Mouse (Mus musculus) gastrocnemius, postnatal 4 days (tissue): ENCODE data around the gene Ttc9c. TPM values are rescaled to one million over a fixed set of nuclear protein-coding genes. Genes with fewer than 3 reads are reported as not detected.

ENCODE experiments used
- DNase-seq, 2 experiments: peaks; one replicate each; pipeline ENCODE4 v3.0.0; 2021 to 2022; ENCODE audit warnings: low spot score in 2 of 2, mixed read lengths in 2 of 2
- total RNA-seq, 2 experiments: library from RNA; stranded (reverse); gene quantifications; 2 replicates each; pipeline ENCODE4 v1.2.3; 2021

Ttc9c gene
- total RNA-seq, 2 experiments from 2014 or later, result 19.9 to 22.9 TPM

DNA sequence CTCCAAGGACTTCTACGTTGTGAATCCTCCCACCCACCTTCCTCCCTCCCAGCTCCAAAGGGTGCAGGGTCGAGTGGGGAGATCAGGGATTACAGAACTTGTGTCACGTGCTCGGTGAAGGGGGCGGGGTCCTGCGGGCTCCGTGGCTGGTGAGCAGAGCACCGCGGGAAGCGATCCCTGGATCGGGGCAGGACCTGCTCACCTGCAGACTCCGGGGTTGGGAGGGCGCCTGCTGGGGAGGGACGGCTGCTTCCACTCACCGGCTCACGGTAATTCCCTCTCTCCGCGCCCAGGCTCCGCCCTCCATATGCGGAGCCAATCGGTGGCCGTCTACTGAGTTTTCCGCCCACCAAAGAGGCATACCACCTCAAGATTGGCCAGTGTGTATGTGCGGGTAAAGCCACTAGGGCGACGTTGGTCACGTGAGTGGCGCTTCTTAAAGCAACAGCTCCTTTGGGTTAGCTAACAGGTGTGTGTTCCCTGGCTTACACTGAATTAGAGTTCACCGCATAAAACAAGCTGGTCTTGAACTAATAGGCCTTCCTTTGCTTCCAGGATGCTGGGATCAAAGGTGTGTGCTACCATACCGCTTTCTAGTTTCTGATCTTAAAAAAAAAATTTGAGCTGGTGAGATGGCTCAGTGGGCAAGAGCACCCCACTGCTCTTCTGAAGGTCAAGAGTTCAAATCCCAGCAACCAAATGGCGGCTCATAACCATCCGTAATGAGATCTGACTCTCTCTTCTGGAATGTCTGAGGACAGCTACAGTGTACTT is 32.9 kb downstream of the Ttc9c start, which contains the start of gene Taf6l:
TSS of gene Taf6l (minus strand) at position 410 of the 774 bp plus-strand sequence.
- peak; percentile 54 to 86 for DNase-seq

- no peak for DNase-seq
Measured at GRCm38 (mm10) chr19:8774951-8775421, 44.1 kb downstream of the Ttc9c start.

- peak; percentile 91 to 97 for DNase-seq
Measured at GRCm38 (mm10) chr19:8774086-8774835, 44.9 kb downstream of the Ttc9c start, which contains the start of gene Tmem179b. Gene Tmem179b, minus strand, starts transcription at chr19:8774467.

DNA sequence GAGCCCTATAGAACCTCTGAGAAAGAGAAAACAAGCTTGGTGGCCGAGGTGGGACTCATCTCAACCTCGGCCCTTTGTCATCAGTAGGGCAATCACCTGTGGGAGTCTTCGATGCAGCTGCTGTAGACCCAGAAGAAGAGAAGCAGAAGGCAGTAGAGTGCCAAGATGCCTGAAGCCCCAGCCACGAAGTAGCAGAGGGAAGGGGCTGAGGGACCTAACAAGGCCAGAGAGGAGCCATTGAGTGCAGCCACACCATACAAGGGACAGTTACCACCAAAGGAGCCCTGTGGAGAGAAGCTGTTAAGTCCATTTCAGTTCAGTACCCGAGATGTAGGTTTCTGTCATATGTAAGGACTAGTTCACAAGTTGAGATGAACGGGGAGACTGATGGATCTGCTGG is 45.7 kb downstream of the Ttc9c start:
- DNase-seq, result no peak

GRCm38 (mm10) chr19:8772996-8773395 is 46.1 kb downstream of the Ttc9c start:
- no peak for DNase-seq

- DNase-seq, result peak; percentile 63 to 79
Measured at GRCm38 (mm10) chr19:8770567-8771270, 48.4 kb downstream of the Ttc9c start, which contains the start of gene Tmem223. Gene Tmem223, plus strand, starts transcription at chr19:8770996.

- DNase-seq, result no peak
Measured at GRCm38 (mm10) chr19:8765562-8765961, 53.6 kb downstream of the Ttc9c start.

DNA sequence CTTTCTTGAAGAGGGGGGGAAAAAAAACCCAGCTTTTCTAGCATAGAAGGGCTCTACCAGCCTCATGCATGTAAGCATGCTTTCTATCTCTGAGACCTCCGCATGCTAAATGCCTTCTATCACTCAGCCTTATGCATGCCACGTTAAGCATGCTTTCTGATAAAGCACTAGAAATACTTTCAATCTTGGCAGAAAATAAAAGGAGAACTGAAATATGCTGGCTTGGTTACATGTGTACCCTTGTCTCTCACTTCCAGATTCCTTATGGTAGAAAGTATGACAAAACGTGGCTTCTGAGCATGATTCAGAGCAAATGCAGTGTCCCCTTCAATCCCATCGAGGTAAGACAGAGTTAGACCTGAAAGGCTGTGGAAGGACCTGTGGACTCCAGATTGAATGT is 55.9 kb downstream of the Ttc9c start:
- no peak for DNase-seq

DNA sequence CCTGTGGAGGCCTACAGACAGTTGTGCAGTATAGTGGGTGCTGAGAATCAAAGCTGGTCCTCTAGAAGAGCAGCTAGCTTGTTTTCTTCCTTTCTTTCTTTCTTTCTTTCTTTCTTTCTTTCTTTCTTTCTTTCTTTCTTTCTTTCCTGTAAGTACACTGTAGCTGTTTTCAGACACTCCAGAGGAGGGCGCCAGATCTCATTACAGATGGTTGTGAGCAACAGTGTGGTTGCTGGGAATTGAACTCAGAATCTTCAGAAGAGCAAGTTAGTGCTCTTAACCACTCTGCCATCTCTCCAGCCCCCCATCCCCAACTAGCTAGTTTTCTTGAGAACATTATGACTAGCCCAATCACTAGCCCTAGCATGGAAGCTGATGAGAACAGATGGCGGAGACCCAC is 58.4 kb downstream of the Ttc9c start:
- no peak for DNase-seq

Other genes starting within 250 kb of the Ttc9c start
- not detected for gene Slc22a8, start 228.1 kb downstream of the Ttc9c start, total RNA-seq
- gene Slc22a6, start 201.3 kb downstream of the Ttc9c start, total RNA-seq, result not detected
- under 1 TPM; 0.05 to 0.10 TPM for gene Chrm1, start 155.5 kb downstream of the Ttc9c start, total RNA-seq
- gene Slc3a2, start 96.0 kb downstream of the Ttc9c start, total RNA-seq, result 10 to 100 TPM; 42.4 to 43.8 TPM
- 10 to 100 TPM; 34.5 to 35.1 TPM for gene Wdr74, start 83.5 kb downstream of the Ttc9c start, total RNA-seq
- gene 1700092M07Rik, start 78.6 kb downstream of the Ttc9c start, total RNA-seq, result 1 to 10 TPM in 1 of 2 experiments, not detected in 1; 2.5 TPM
- gene Stx5a, start 77.9 kb downstream of the Ttc9c start, total RNA-seq, result 10 to 100 TPM; 59.1 to 60.5 TPM
- 10 to 100 TPM; 70.4 to 80.5 TPM for gene Nxf1, start 62.3 kb downstream of the Ttc9c start, total RNA-seq
- gene Tmem223, start 48.3 kb downstream of the Ttc9c start, total RNA-seq, result 10 to 100 TPM; 71.4 to 85.6 TPM
- 10 to 100 TPM; 19.3 to 21.9 TPM for gene Tmem179b, start 44.9 kb downstream of the Ttc9c start, total RNA-seq
- gene Taf6l, start 32.9 kb downstream of the Ttc9c start, total RNA-seq, result 10 to 100 TPM; 15.5 to 16.9 TPM
- gene Polr2g, start 20.8 kb downstream of the Ttc9c start, total RNA-seq, result 10 to 100 TPM; 61.0 to 65.4 TPM
- 1 to 10 TPM; 1.4 to 1.5 TPM for gene Zbtb3, start 16.8 kb downstream of the Ttc9c start, total RNA-seq
- 10 to 100 TPM; 61.3 to 71.0 TPM for gene Hnrnpul2, start 677 bp upstream of the Ttc9c start, total RNA-seq
- under 1 TPM in 1 of 2 experiments, not detected in 1; 0.67 TPM for gene AC129217.1, start 10.4 kb upstream of the Ttc9c start, total RNA-seq
- gene Bscl2, start 18.1 kb upstream of the Ttc9c start, total RNA-seq, result 10 to 100 TPM; 22.1 to 24.2 TPM
- gene Gng3, start 19.9 kb upstream of the Ttc9c start, total RNA-seq, result under 1 TPM; 0.17 to 0.26 TPM
- gene Lrrn4cl, start 31.4 kb upstream of the Ttc9c start, total RNA-seq, result 10 to 100 TPM; 18.7 to 22.9 TPM
- gene Ubxn1, start 52.2 kb upstream of the Ttc9c start, total RNA-seq, result 100 to 1,000 TPM; 149 to 158 TPM
- gene Uqcc3, start 61.6 kb upstream of the Ttc9c start, total RNA-seq, result 10 to 100 TPM; 48.1 to 49.3 TPM
- gene Lbhd1, start 64.4 kb upstream of the Ttc9c start, total RNA-seq, result 10 to 100 TPM in 1 of 2 experiments, 1 to 10 TPM in 1; 2.4 to 11.4 TPM
- not detected for gene Gm49403, start 64.6 kb upstream of the Ttc9c start, total RNA-seq
- 10 to 100 TPM; 30.0 to 30.9 TPM for gene 1810009A15Rik, start 69.5 kb upstream of the Ttc9c start, total RNA-seq
- 1 to 10 TPM; 1.5 to 2.9 TPM for gene Gm49416, start 69.6 kb upstream of the Ttc9c start, total RNA-seq
- 10 to 100 TPM; 19.0 to 20.1 TPM for gene Ints5, start 73.7 kb upstream of the Ttc9c start, total RNA-seq
- gene Ganab, start 78.7 kb upstream of the Ttc9c start, total RNA-seq, result 10 to 100 TPM; 74.2 to 77.0 TPM
- 10 to 100 TPM; 29.6 to 31.6 TPM for gene B3gat3, start 101.0 kb upstream of the Ttc9c start, total RNA-seq
- 1 to 10 TPM; 4.4 to 4.9 TPM for gene Rom1, start 110.0 kb upstream of the Ttc9c start, total RNA-seq
- 10 to 100 TPM; 24.3 to 26.7 TPM for gene Eml3, start 110.2 kb upstream of the Ttc9c start, total RNA-seq
- 10 to 100 TPM; 61.1 to 69.8 TPM for gene Mta2, start 122.5 kb upstream of the Ttc9c start, total RNA-seq
- gene Tut1, start 134.5 kb upstream of the Ttc9c start, total RNA-seq, result 10 to 100 TPM; 12.7 to 14.9 TPM
- gene Eef1g, start 147.7 kb upstream of the Ttc9c start, total RNA-seq, result 100 to 1,000 TPM; 704 to 748 TPM
- gene Ahnak, start 170.0 kb upstream of the Ttc9c start, total RNA-seq, result 100 to 1,000 TPM; 377 to 414 TPM